Mouse (Mus musculus) cerebellum, adult 2 months (tissue): ENCODE measurements around the gene Fam234b. TPM values are rescaled to one million over a fixed set of nuclear protein-coding genes. Genes with fewer than 3 reads are reported as not detected.

Experiments
- DNase-seq, 2 experiments: peaks; one replicate each; pipeline ENCODE4 v3.0.0; 2021
- H3K27ac ChIP-seq: fragments of 200-500 bp; 2 replicates; pipeline ENCODE4 v1.5.1; 2012; ENCODE audit warnings: low read length, control low read depth, inconsistent platforms; ENCODE audit not compliant: insufficient read depth
- H3K27me3 ChIP-seq: fragments of 200-500 bp; 2 replicates; pipeline ENCODE4 v1.6.1; 2012; ENCODE audit warnings: inconsistent platforms, mild to moderate bottlenecking, low read length, moderate library complexity; ENCODE audit not compliant: control insufficient read depth, insufficient read depth
- H3K4me1 ChIP-seq: fragments of 200-500 bp; 2 replicates; pipeline ENCODE4 v1.6.1; 2011; ENCODE audit warnings: low read length; ENCODE audit not compliant: control insufficient read depth, insufficient read depth
- H3K4me3 ChIP-seq: fragments of 200-500 bp; replicated peaks from 2 replicates; pipeline ENCODE3; 2011; ENCODE audit warnings: mild to moderate bottlenecking, low read depth, low read length, control low read depth; ENCODE audit not compliant: insufficient read depth
- CTCF ChIP-seq: fragments of 200-500 bp; IDR thresholded peaks from 2 replicates; pipeline ENCODE4 v1.5.1; 2011; ENCODE audit warnings: low read depth, mild to moderate bottlenecking, control low read depth, low read length, moderate library complexity, borderline replicate concordance; ENCODE audit not compliant: insufficient read depth
- POLR2A ChIP-seq: fragments of 200-500 bp; IDR thresholded peaks from 2 replicates; pipeline ENCODE4 v1.6.1; 2011; ENCODE audit warnings: low read length, control low read depth, borderline replicate concordance; ENCODE audit not compliant: insufficient read depth
- WGBS: fragments of 180-500 bp; shearing (Covaris S2); methylation state at CpG from one replicate; pipeline ENCODE4 v1.1.7; 2018; 5-methylcytosine and 5-hydroxymethylcytosine counted together
- polyA plus RNA-seq: library from polyadenylated mRNA; depleted of rRNA; stranded (reverse); fragments of >200 nt; gene quantifications from 2 replicates; pipeline ENCODE4 v1.2.3, GENCODE M21; 2012; rRNA removed

Fam234b gene
- 115 and 118 TPM in 2 replicates for polyA plus RNA-seq

DNA sequence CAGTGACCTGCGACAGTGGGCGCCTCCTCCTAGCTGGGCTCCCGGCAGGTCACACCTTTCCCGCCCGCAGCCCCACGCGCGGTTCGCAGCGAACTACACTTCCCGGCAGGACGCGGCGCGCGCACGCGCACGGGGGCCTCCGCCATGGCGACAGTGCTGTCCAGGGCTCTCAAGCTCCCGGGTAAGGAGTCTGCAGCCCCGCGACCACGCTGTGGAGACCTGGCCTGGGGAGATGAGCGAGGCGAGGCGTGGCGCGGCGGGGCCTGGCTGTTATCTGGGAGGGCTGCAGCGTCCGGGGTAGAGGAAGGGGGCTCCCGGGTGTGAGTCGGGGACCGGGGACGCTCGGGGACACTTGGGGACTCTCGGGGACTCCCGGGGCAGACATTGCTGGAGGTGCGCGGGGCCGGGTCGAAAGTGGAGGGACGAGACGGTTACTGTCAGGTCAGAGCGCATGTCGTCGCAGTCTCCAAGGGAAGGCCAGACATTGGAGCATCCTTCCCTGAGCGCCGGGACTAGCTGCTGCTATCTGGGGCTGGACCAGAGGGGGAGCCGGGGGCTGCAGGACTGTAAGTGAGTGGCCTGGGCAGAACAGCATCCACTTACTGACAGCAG, at the start of gene Fam234b, which contains the start of gene Hebp1:
Gene Fam234b, plus strand, starts transcription at position 57 of the 612 bp plus-strand sequence.
Gene Hebp1, minus strand, starts transcription at position 102 of the 612 bp plus-strand sequence.
- TF ChIP-seq POLR2A: peak; percentile 59; the same call in 1 of the 2 replicates
- TF ChIP-seq CTCF: no peak
- under 1% methylated on average over 52 of the region's 52 CpGs for WGBS
- no peaks in the 10 kb centered on the region; the same call in 1 of the 2 replicates for H3K27me3 ChIP-seq
- peak; percentile 90 to 91 for DNase-seq
- H3K27ac ChIP-seq: peak within 1 kb of the TSS; percentile 49
- H3K4me1 ChIP-seq: no peaks in the 10 kb centered on the region
- peak within 1 kb of the TSS; percentile 89 for H3K4me3 ChIP-seq

DNA sequence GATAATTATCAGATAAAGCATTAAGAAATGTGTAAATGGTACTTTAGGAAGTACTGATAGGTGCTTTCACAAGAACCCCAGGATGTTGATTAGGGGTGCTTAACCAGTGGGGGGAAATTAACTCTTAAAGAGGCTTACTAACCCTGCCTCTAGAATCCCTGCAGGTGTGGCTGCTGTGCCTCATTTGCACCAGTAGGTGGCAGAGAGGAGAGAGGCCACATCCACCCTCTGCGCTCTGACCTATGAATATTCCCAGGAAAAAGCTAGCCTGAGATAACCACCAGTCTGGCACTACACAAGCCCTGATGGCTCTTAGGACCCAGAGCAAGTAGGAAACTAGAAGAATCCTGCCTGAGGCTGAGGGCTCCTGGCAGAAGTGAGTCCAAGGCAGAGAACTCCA, 49.3 kb upstream of the Fam234b start:
- no peak for TF ChIP-seq POLR2A
- peak; percentile 70 for TF ChIP-seq CTCF
- no peak overlapping the region for H3K4me3 ChIP-seq

GRCm38 (mm10) chr6:135149175-135149574, 48.6 kb upstream of the Fam234b start:
- Histone ChIP-seq H3K27ac (no peak overlapping the region), H3K4me1 (no peaks in the 10 kb centered on the region), H3K4me3 (no peak overlapping the region), H3K27me3 (no peaks in the 10 kb centered on the region)
- 83% methylated on average over 4 of the region's 4 CpGs for WGBS
- DNase-seq: no peak
- TF ChIP-seq POLR2A: no peak

More for the DNA sequence above, 49.3 kb upstream of the Fam234b start:
- Histone ChIP-seq H3K27ac (no peak overlapping the region), H3K4me1 (no peaks in the 10 kb centered on the region), H3K27me3 (no peaks in the 10 kb centered on the region)
- 30% methylated on average over 1 of the region's 1 CpGs for WGBS
- no peak for DNase-seq

DNA sequence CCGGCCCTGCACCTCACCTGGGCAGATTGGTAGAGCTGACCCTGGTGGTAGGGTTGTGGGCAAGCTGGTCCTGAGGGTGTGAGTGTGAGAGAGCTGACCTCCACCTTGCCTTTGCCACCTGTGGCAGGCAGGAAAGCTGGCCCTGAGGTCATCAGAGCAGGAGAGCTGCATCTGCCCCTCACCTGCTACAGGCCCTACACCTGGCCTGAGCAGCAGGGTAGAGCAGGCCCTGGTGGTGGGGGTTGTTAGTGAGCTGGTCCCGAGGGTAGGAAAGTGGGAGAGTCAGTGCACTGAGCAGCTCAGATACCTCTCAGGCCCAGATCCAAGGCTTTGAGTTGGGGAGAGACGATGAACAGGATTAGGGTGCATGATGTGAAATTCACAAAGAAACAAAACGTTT, 48.1 kb upstream of the Fam234b start:
- WGBS: 84% methylated on average over 4 of the region's 4 CpGs
- no peak overlapping the region for H3K27ac ChIP-seq
- H3K27me3 ChIP-seq: no peaks in the 10 kb centered on the region
- DNase-seq: no peak
- H3K4me1 ChIP-seq: no peaks in the 10 kb centered on the region
- H3K4me3 ChIP-seq: no peak overlapping the region
- TF ChIP-seq CTCF: no peak
- no peak for TF ChIP-seq POLR2A

GRCm38 (mm10) chr6:135150311-135150710, 47.5 kb upstream of the Fam234b start:
- Histone ChIP-seq H3K27me3 (no peaks in the 10 kb centered on the region), H3K27ac (no peak overlapping the region), H3K4me3 (no peak overlapping the region), H3K4me1 (no peaks in the 10 kb centered on the region)
- TF ChIP-seq CTCF (peak; percentile 60), POLR2A (no peak)
- 23% methylated on average over 5 of the region's 5 CpGs for WGBS
- no peak for DNase-seq

GRCm38 (mm10) chr6:135153719-135154118, 44.1 kb upstream of the Fam234b start:
- Histone ChIP-seq H3K27ac (no peak overlapping the region), H3K4me3 (no peak overlapping the region), H3K4me1 (no peaks in the 10 kb centered on the region; the same call in 1 of the 2 replicates), H3K27me3 (no peaks in the 10 kb centered on the region)
- DNase-seq: no peak
- TF ChIP-seq CTCF: no peak
- TF ChIP-seq POLR2A: no peak
- WGBS: 73% methylated on average over 5 of the region's 5 CpGs

DNA sequence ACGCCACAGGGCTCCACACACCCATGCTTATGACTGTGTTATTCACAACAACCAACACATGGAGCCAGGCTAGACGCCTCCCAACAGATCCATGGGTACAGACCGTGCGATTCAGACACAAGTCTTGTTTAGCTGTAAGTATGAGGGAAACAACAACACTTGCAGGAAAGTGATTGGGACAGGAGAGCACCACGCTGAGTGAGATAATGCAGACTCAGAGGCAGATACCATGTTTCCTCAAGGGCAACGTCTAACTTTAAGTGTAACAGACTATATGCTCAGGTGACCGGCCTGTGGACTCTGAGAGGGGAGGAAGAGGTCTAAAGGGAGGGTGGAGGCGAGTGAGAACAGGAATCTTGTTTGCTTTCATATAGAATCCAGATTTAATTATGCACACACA, 41.2 kb upstream of the Fam234b start:
- 58% methylated on average over 8 of the region's 8 CpGs for WGBS
- no peak overlapping the region for H3K27ac ChIP-seq
- H3K4me3 ChIP-seq: no peak overlapping the region
- TF ChIP-seq CTCF (no peak), POLR2A (no peak)
- H3K27me3 ChIP-seq: no peaks in the 10 kb centered on the region
- no peak for DNase-seq
- no peaks in the 10 kb centered on the region; the same call in 1 of the 2 replicates for H3K4me1 ChIP-seq

DNA sequence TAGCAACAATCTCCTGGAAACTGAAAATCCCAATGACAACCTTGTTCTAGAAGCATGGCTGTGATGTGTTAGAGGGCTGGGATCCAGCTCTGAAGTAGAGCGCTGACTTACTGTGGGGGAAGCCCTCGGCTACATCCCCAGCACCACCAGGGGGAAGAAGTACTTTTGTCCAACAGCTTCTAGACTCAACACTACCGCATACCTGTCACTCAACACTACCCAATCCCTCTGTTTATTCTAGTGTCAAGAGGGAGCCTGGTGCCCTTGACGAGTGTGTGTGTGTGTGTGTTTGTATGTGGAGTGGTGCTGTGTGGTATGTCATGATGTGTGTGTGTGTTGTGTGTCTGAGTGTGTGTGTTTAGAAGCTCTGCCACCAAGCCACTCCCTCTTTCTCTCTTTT, 40.3 kb upstream of the Fam234b start:
- WGBS: 91% methylated on average over 4 of the region's 4 CpGs
- no peak for DNase-seq
- TF ChIP-seq POLR2A: no peak
- no peak for TF ChIP-seq CTCF
- H3K4me1 ChIP-seq: no peaks in the 10 kb centered on the region; the same call in 1 of the 2 replicates
- H3K27ac ChIP-seq: no peak overlapping the region
- no peak overlapping the region for H3K4me3 ChIP-seq
- H3K27me3 ChIP-seq: no peaks in the 10 kb centered on the region
